In the genomic region with DNA sequence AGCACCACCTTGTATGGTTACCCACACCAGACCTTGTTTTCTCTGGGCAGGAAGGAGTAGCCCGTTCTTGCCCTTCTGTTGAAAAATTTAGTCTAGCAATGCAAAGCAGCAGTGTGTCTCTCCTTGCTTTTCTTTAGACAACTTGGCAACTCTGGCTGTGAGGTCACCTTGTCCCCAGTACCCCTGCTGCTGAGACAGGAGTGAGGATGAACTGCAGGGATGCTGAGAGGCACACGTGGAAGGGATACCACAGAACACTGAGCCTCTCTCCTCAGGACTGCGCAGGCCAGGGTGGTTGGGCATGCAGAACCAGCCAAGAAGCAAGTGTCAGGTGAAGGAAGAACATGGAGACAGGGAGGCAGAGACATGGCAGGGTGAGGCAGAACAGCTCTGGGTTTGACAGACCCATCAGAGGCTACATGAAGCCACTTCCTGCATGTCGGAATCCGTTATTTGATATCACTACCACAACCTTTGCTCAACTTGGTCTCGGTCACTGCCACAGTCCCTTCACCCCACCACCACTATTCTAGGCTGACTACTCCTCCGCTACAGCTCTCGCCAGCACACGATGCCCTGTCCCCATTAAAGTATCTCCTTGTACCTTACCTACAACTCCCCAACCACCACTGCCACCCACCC, we compare ENCODE assay signal across 27 mouse cellular contexts.
DNase-seq lines count a peak whose midpoint lies in the region; ATAC-seq lines count a peak whose summit lies in the region.
"Had no signal": no experiment of that assay in that cellular context is flagged by ENCODE, and none has a peak within 500 bp of the region (broad histone marks: within the 10 kb centered on the region; RNA-seq: fewer than 3 reads in every experiment).

No protein-coding gene starts in this region.

- 90% methylated on average over 9 of the region's 9 CpGs for WGBS in hindbrain, embryonic 14.5 days
- WGBS in hindbrain, embryonic 12.5 days = 91% methylated on average over 9 of the region's 9 CpGs
- 88% methylated on average over 9 of the region's 9 CpGs for WGBS in midbrain, embryonic 11.5 days
- 88% methylated on average over 9 of the region's 9 CpGs for WGBS in midbrain, embryonic 13.5 days
- 87% methylated on average over 9 of the region's 9 CpGs for WGBS in midbrain, embryonic 15.5 days

- DNase-seq in hindbrain, embryonic 14.5 days (ENCODE audit: low spot score) = no peak
- peak; percentile 68 for DNase-seq in midbrain, embryonic 11.5 days (ENCODE audit: low spot score, missing footprints)
- no peak for DNase-seq in liver
- DNase-seq in kidney, postnatal 36 days = no peak
- DNase-seq: B cell, adult 2 months; cerebellum, adult 18-20 months; gastrocnemius, postnatal 14 days; heart, postnatal 36 days; kidney, adult 2 months; liver, embryonic 13.5 days; lung, adult 2 months; lung, postnatal 14 days; retina, postnatal 1 day; right cerebral cortex, postnatal 25 days; spleen, adult 18-20 months had no signal

- no peak for ATAC-seq in hindbrain, embryonic 14.5 days (ENCODE audit: low FRiP score)
- ATAC-seq in hindbrain, embryonic 12.5 days (ENCODE audit: low FRiP score) = no peak
- no peak for ATAC-seq in midbrain, embryonic 11.5 days (ENCODE audit: low FRiP score)
- no peak for ATAC-seq in midbrain, embryonic 13.5 days
- ATAC-seq in midbrain, embryonic 15.5 days (replicated peaks) = no peak
- ATAC-seq: Patski had no signal

- H3K4me1 ChIP-seq in hindbrain, embryonic 14.5 days (replicated peaks; ENCODE audit: control insufficient read depth, insufficient read depth, low read length) = peaks cover 15% of the 10 kb centered on the region
- H3K4me1 ChIP-seq in hindbrain, embryonic 12.5 days = peaks cover 19% of the 10 kb centered on the region
- peaks cover 4% of the 10 kb centered on the region for H3K4me1 ChIP-seq in midbrain, embryonic 11.5 days (ENCODE audit: control insufficient read depth, insufficient read depth, low read length)
- peaks cover 23% of the 10 kb centered on the region for H3K4me1 ChIP-seq in midbrain, embryonic 13.5 days (replicated peaks)
- peaks cover 20% of the 10 kb centered on the region for H3K4me1 ChIP-seq in midbrain, embryonic 15.5 days
- H3K4me1 ChIP-seq: liver, embryonic 13.5 days had no signal

- no peaks in the 10 kb centered on the region for H3K27me3 ChIP-seq in hindbrain, embryonic 14.5 days (ENCODE audit: control insufficient read depth, insufficient read depth, low read length)
- H3K27me3 ChIP-seq in hindbrain, embryonic 12.5 days = no peaks in the 10 kb centered on the region
- no peaks in the 10 kb centered on the region for H3K27me3 ChIP-seq in midbrain, embryonic 11.5 days (ENCODE audit: control insufficient read depth, insufficient read depth, low read length)
- no peaks in the 10 kb centered on the region for H3K27me3 ChIP-seq in midbrain, embryonic 13.5 days
- no peaks in the 10 kb centered on the region for H3K27me3 ChIP-seq in midbrain, embryonic 15.5 days (replicated peaks)
- H3K27me3 ChIP-seq: CH12.LX; embryonic facial prominence, embryonic 15.5 days; forebrain, embryonic 15.5 days; heart, embryonic 15.5 days; limb, embryonic 13.5 days; liver, embryonic 13.5 days; neural tube, embryonic 12.5 days; Patski had no signal

- peak overlapping the region; percentile 38; the same call in 1 of the 2 replicates for H3K27ac ChIP-seq in hindbrain, embryonic 14.5 days
- H3K27ac ChIP-seq in hindbrain, embryonic 12.5 days = no peak overlapping the region
- no peak overlapping the region for H3K27ac ChIP-seq in midbrain, embryonic 11.5 days (ENCODE audit: low read depth, low read length)
- H3K27ac ChIP-seq in midbrain, embryonic 13.5 days = no peak overlapping the region
- peak overlapping the region; percentile 4; the same call in 1 of the 2 replicates for H3K27ac ChIP-seq in midbrain, embryonic 15.5 days
- H3K27ac ChIP-seq: embryonic facial prominence, embryonic 15.5 days; heart, embryonic 15.5 days; kidney, postnatal 0 days; limb, embryonic 13.5 days; liver, embryonic 13.5 days; neural tube, embryonic 12.5 days had no signal

- no peak overlapping the region for H3K4me3 ChIP-seq in hindbrain, embryonic 14.5 days (replicated peaks; ENCODE audit: low read length)
- no peak overlapping the region for H3K4me3 ChIP-seq in hindbrain, embryonic 12.5 days
- H3K4me3 ChIP-seq in midbrain, embryonic 11.5 days (ENCODE audit: low read depth, low read length) = no peak overlapping the region
- no peak overlapping the region for H3K4me3 ChIP-seq in midbrain, embryonic 13.5 days (replicated peaks)
- no peak overlapping the region for H3K4me3 ChIP-seq in midbrain, embryonic 15.5 days
- H3K4me3 ChIP-seq: embryonic facial prominence, embryonic 15.5 days; forebrain, embryonic 15.5 days; heart, embryonic 15.5 days; limb, embryonic 13.5 days; liver, embryonic 13.5 days; neural tube, embryonic 12.5 days had no signal

- no peak overlapping the region for H3K4me2 ChIP-seq in hindbrain, embryonic 14.5 days (replicated peaks)
- no peak overlapping the region for H3K4me2 ChIP-seq in hindbrain, embryonic 12.5 days (replicated peaks)
- H3K4me2 ChIP-seq in midbrain, embryonic 11.5 days = no peak overlapping the region
- no peak overlapping the region for H3K4me2 ChIP-seq in midbrain, embryonic 13.5 days (replicated peaks)
- no peak overlapping the region for H3K4me2 ChIP-seq in midbrain, embryonic 15.5 days
- H3K4me2 ChIP-seq: embryonic facial prominence, embryonic 15.5 days; heart, embryonic 15.5 days; limb, embryonic 13.5 days; liver, embryonic 13.5 days; neural tube, embryonic 12.5 days had no signal

- H3K36me3 ChIP-seq in hindbrain, embryonic 14.5 days (replicated peaks; ENCODE audit: control insufficient read depth, insufficient read depth) = no peaks in the 10 kb centered on the region
- no peaks in the 10 kb centered on the region for H3K36me3 ChIP-seq in hindbrain, embryonic 12.5 days
- no peaks in the 10 kb centered on the region for H3K36me3 ChIP-seq in midbrain, embryonic 11.5 days (ENCODE audit: control insufficient read depth, insufficient read depth, low read length)
- H3K36me3 ChIP-seq in midbrain, embryonic 13.5 days = no peaks in the 10 kb centered on the region
- H3K36me3 ChIP-seq in midbrain, embryonic 15.5 days (replicated peaks) = no peaks in the 10 kb centered on the region
- H3K36me3 ChIP-seq: embryonic facial prominence, embryonic 15.5 days; forebrain, embryonic 15.5 days; heart, embryonic 15.5 days; limb, embryonic 13.5 days; liver, embryonic 13.5 days; neural tube, embryonic 12.5 days had no signal

- no peaks in the 10 kb centered on the region for H3K9me3 ChIP-seq in hindbrain, embryonic 14.5 days (ENCODE audit: control insufficient read depth, low read length)
- H3K9me3 ChIP-seq in hindbrain, embryonic 12.5 days (replicated peaks) = no peaks in the 10 kb centered on the region
- H3K9me3 ChIP-seq in midbrain, embryonic 11.5 days (ENCODE audit: control insufficient read depth, low read length) = no peaks in the 10 kb centered on the region
- H3K9me3 ChIP-seq in midbrain, embryonic 13.5 days = no peaks in the 10 kb centered on the region
- H3K9me3 ChIP-seq in midbrain, embryonic 15.5 days = no peaks in the 10 kb centered on the region
- H3K9me3 ChIP-seq: embryonic facial prominence, embryonic 15.5 days; forebrain, embryonic 15.5 days; G1E; heart, embryonic 15.5 days; limb, embryonic 13.5 days; liver, embryonic 13.5 days; neural tube, embryonic 12.5 days had no signal

- no peak overlapping the region for H3K9ac ChIP-seq in hindbrain, embryonic 14.5 days
- H3K9ac ChIP-seq in hindbrain, embryonic 12.5 days = no peak overlapping the region
- H3K9ac ChIP-seq in midbrain, embryonic 11.5 days (ENCODE audit: low read length) = no peak overlapping the region
- H3K9ac ChIP-seq in midbrain, embryonic 13.5 days (replicated peaks) = no peak overlapping the region
- H3K9ac ChIP-seq in midbrain, embryonic 15.5 days = no peak overlapping the region
- H3K9ac ChIP-seq: embryonic facial prominence, embryonic 15.5 days; forebrain, embryonic 15.5 days; heart, embryonic 15.5 days; limb, embryonic 13.5 days; liver, embryonic 13.5 days; neural tube, embryonic 12.5 days had no signal

Comparison
In these comparisons a context has a peak if more than half of its experiments do, and no peak if none do; other contexts are left out.
1. H3K27ac ChIP-seq: peak in hindbrain, embryonic 14.5 days (single experiment) and midbrain, embryonic 15.5 days (single experiment); none in hindbrain, embryonic 12.5 days (single experiment), midbrain, embryonic 11.5 days (single experiment) and midbrain, embryonic 13.5 days (single experiment).